Mouse (Mus musculus) liver, postnatal 0 days (tissue): ENCODE measurements around the gene Rabgap1l. TPM values are rescaled to one million over a fixed set of nuclear protein-coding genes. Genes with fewer than 3 reads are reported as not detected.

ENCODE experiments used
- ATAC-seq: fragments of 200-750 bp; cut with Nextera tagmentation; 2 replicates; pipeline ENCODE4 v1.8.0; 2017; ENCODE audit warnings: mild to moderate bottlenecking, moderate library complexity
- DNase-seq: peaks from one replicate; pipeline ENCODE4 v3.0.0-alpha.2; 2016
- H3K27ac ChIP-seq: fragments of 300-500 bp; sonication (generic); 2 replicates; pipeline ENCODE4 v1.5.1; 2014; ENCODE audit warnings: antibody characterized with exemption, moderate library complexity, mild to moderate bottlenecking, low read depth
- H3K27me3 ChIP-seq: fragments of 300-500 bp; sonication (generic); 2 replicates; pipeline ENCODE4 v1.6.1; 2014; ENCODE audit warnings: low read length, control low read depth, mixed read lengths; ENCODE audit not compliant: insufficient read depth
- H3K36me3 ChIP-seq: fragments of 300-500 bp; sonication (generic); replicated peaks from 2 replicates; pipeline ENCODE4 v1.6.1; 2014; ENCODE audit warnings: mild to moderate bottlenecking, control low read depth, low read length, moderate library complexity, mixed read lengths; ENCODE audit not compliant: insufficient read depth
- H3K4me1 ChIP-seq: fragments of 300-500 bp; sonication (generic); 2 replicates; pipeline ENCODE4 v1.6.1; 2014; ENCODE audit warnings: antibody characterized with exemption, mild to moderate bottlenecking, control low read depth; ENCODE audit not compliant: insufficient read depth
- H3K4me2 ChIP-seq: fragments of 300-500 bp; sonication (generic); 2 replicates; pipeline ENCODE4 v1.6.1; 2014; ENCODE audit warnings: low read depth, mild to moderate bottlenecking, low read length, moderate library complexity, mixed read lengths
- H3K4me3 ChIP-seq: fragments of 300-500 bp; sonication (generic); 2 replicates; pipeline ENCODE4 v1.5.1; 2014; ENCODE audit warnings: low read depth, low read length
- H3K9ac ChIP-seq: fragments of 300-500 bp; sonication (generic); replicated peaks from 2 replicates; pipeline ENCODE4 v1.6.1; 2014; ENCODE audit warnings: mild to moderate bottlenecking, moderate library complexity
- H3K9me3 ChIP-seq: fragments of 300-500 bp; sonication (generic); 2 replicates; pipeline ENCODE4 v1.6.1; 2016; ENCODE audit warnings: mild to moderate bottlenecking, control low read depth, low read length, mixed read lengths
- CTCF ChIP-seq: sonication (generic); IDR thresholded peaks from 2 replicates; pipeline ENCODE4 v1.5.1; 2016; ENCODE audit warnings: antibody characterized with exemption, low read depth
- EP300 ChIP-seq: IDR thresholded peaks from 2 replicates; pipeline ENCODE4 v1.6.1; 2016; ENCODE audit warnings: antibody characterized with exemption, low read depth, mild to moderate bottlenecking
- WGBS: fragments of 180-500 bp; shearing (Covaris S2); extraction: QIAGEN DNeasy Blood & Tissue Kit; methylation state at CpG from one replicate; pipeline ENCODE4 v1.1.7; 2014; ENCODE audit not compliant: insufficient replicate concordance; 5-methylcytosine and 5-hydroxymethylcytosine counted together
- polyA plus RNA-seq: library from polyadenylated mRNA; unstranded; fragments of >200 nt; fragmentation: Nextera tagmentation; extraction: Ambion mirVana; gene quantifications from 2 replicates; pipeline ENCODE4 v1.2.1, GENCODE M21; 2015

The Rabgap1l gene
- polyA plus RNA-seq, 1 experiment from 2014 or later, result 21.6 TPM

DNA sequence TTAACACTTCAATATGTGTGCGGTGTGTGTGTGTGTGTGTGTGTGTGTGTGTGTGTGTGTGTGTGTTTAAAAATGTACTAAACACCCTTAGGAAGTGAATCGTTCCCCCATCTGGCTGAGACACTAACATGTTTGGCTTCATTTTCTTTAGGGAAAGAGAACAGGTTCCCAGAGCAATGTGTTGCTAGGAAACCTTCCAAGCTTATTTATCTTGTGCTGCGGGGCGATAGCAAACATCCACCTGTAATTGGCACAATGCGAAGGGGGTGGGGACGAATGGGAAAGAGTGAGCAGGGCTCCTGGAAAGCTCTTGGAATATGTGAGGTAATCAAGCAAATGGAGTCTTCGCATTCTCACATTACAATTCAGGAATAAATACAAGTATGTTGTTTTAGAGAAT is 533.1 kb downstream of the Rabgap1l start:
- H3K9me3 ChIP-seq, result no peaks in the 10 kb centered on the region
- peaks cover 6% of the 10 kb centered on the region for H3K4me1 ChIP-seq
- DNase-seq (peak; percentile 30), ATAC-seq (peak; percentile 61; the same call in 1 of the 2 replicates)
- no peak overlapping the region for H3K4me2 ChIP-seq
- H3K4me3 ChIP-seq, result no peak overlapping the region
- no peaks in the 10 kb centered on the region for H3K27me3 ChIP-seq
- peaks cover 3% of the 10 kb centered on the region; the same call in 1 of the 2 replicates for H3K36me3 ChIP-seq
- H3K27ac ChIP-seq, result no peak overlapping the region
- 71% methylated on average over 7 of the region's 7 CpGs for WGBS
- no peak overlapping the region for H3K9ac ChIP-seq
- TF ChIP-seq EP300, result no peak
- no peak for TF ChIP-seq CTCF

DNA sequence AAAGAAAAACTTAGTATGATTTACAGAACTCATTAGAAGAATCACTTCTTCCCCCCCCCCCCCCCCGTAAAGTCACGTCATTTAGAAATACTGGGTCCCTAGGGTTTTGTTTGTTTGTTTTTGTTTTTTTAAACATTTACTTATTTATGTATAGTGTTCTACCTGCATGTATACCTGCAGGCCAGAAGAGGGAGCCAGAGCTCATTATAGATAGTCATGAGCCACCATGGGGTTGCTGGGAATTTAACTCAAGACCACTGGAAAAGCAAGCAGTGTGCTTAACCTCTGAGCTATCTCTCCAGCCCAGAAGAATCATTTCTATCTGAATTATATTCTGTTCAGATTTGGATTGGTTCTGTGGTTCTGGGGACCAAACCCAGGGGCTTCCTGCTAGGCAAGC is 539.9 kb downstream of the Rabgap1l start:
- Histone ChIP-seq H3K4me3 (no peak overlapping the region), H3K9ac (no peak overlapping the region), H3K36me3 (peaks cover 3% of the 10 kb centered on the region; the same call in 1 of the 2 replicates), H3K27me3 (no peaks in the 10 kb centered on the region), H3K4me2 (no peak overlapping the region), H3K9me3 (peaks cover 2% of the 10 kb centered on the region; the same call in 1 of the 2 replicates), H3K4me1 (no peaks in the 10 kb centered on the region), H3K27ac (no peak overlapping the region)
- DNase-seq (no peak), ATAC-seq (no peak)
- WGBS, result 89% methylated on average over 2 of the region's 2 CpGs
- no peak for TF ChIP-seq EP300
- TF ChIP-seq CTCF, result peak; percentile 27; the same call in 1 of the 2 replicates

DNA sequence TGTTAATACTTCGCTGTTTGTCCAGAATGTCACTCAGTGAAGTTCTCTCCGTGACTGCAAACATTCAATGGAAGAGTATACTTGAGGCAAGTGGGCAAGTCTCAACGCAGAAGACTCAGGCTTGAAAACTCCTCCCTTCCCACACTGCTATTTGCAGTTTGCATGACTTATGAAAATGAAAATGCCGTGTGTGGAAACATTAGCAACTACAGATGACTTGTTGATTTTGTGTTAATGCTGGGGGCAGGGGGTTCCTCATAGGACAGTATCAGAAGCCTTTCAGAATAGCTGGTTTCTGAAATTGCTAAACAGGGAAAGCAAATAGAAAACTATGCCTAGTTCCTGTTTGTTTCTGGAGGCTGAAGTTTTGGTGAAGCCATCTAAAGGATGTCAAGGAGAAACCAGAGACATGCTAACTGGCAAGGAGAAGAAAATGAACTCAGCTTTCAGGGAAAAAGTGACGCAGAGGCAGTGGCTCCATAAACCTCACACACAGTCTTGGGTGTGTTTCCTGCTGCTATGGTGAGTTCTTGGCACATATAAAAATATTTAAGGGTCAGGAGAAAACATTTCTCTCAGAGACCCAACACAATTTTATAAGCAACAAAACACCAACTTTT is 541.5 kb downstream of the Rabgap1l start:
- 66% methylated on average over 5 of the region's 5 CpGs for WGBS
- no peak for ATAC-seq
- no peak for DNase-seq
- Histone ChIP-seq H3K9me3 (peaks cover 2% of the 10 kb centered on the region; the same call in 1 of the 2 replicates), H3K27ac (no peak overlapping the region), H3K36me3 (peaks cover 3% of the 10 kb centered on the region; the same call in 1 of the 2 replicates), H3K4me3 (no peak overlapping the region), H3K27me3 (no peaks in the 10 kb centered on the region), H3K4me1 (no peaks in the 10 kb centered on the region), H3K9ac (no peak overlapping the region), H3K4me2 (no peak overlapping the region)
- no peak for TF ChIP-seq EP300
- no peak for TF ChIP-seq CTCF

DNA sequence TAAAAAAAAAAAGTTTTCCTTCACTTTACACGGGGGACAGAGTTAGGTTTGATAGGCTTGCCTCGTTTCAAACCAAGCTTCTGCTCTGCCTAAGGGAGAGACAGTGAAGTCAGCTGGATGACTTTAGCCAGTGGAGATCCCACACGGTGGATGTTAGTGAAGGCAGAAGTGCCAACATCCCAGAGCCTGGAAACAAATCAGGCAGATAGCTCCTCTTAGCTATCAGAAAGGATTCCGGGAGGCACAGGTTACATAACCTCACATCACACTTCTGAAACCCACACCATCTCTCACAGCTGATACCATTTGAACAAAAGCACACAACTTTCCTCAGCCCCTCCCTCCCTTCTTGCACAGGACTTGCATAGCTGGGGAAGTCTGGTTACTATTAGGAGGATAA is 542.2 kb downstream of the Rabgap1l start:
- H3K4me2 ChIP-seq, result no peak overlapping the region
- peaks cover 3% of the 10 kb centered on the region; the same call in 1 of the 2 replicates for H3K36me3 ChIP-seq
- DNase-seq, result no peak
- H3K27ac ChIP-seq, result no peak overlapping the region
- TF ChIP-seq CTCF, result no peak
- TF ChIP-seq EP300, result no peak
- H3K9ac ChIP-seq, result no peak overlapping the region
- no peak for ATAC-seq
- no peaks in the 10 kb centered on the region for H3K4me1 ChIP-seq
- H3K4me3 ChIP-seq, result no peak overlapping the region
- WGBS, result 53% methylated on average over 4 of the region's 4 CpGs
- peaks cover 2% of the 10 kb centered on the region; the same call in 1 of the 2 replicates for H3K9me3 ChIP-seq
- H3K27me3 ChIP-seq, result no peaks in the 10 kb centered on the region

DNA sequence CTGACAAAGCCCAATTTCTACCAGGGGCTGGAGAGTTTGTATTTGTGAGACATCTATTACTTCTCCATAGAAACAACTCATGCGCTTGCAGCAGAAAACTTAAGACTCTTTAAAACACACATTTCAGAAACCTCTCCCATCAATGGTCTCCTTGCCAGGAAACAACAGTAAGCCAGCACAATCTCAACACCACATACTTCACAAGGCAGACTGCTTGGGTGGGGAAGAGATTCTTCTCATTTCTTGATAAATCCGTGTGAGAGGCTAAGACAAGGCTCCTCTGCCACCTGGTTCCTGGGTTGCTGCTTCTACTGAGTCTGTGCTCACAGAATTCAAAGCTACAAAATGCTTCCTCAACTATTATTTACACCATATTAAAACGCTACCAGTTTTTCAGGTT is 543.2 kb downstream of the Rabgap1l start:
- no peaks in the 10 kb centered on the region for H3K4me1 ChIP-seq
- no peak overlapping the region for H3K4me3 ChIP-seq
- DNase-seq (no peak), ATAC-seq (no peak)
- H3K9me3 ChIP-seq, result peaks cover 2% of the 10 kb centered on the region; the same call in 1 of the 2 replicates
- no peaks in the 10 kb centered on the region for H3K27me3 ChIP-seq
- H3K36me3 ChIP-seq, result no peaks in the 10 kb centered on the region; the same call in 1 of the 2 replicates
- WGBS, result 68% methylated on average over 3 of the region's 3 CpGs
- no peak overlapping the region for H3K27ac ChIP-seq
- TF ChIP-seq EP300 (no peak), CTCF (no peak)
- H3K4me2 ChIP-seq, result no peak overlapping the region
- no peak overlapping the region for H3K9ac ChIP-seq

DNA sequence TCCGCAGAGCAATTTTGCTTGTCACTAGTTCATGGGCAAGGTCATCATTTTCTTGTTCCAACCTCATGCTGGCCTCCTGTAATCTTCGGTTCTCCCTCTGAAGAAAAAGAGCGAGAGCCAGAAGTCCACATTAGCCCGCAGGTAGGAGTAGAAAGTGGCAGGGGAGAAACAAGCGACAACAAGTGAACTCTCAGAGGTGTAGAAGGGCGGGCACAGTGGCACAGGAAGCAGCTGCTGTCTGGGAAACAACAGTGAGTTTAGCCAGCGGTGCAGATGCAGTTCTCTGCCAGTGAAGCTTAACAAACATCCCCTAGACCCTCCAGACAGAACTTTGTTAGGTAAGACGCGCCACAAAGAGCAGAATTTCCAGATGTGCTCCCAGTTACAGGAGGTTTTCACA is 545.5 kb downstream of the Rabgap1l start:
- no peak overlapping the region for H3K27ac ChIP-seq
- no peaks in the 10 kb centered on the region for H3K4me1 ChIP-seq
- no peaks in the 10 kb centered on the region for H3K9me3 ChIP-seq
- no peak overlapping the region for H3K9ac ChIP-seq
- TF ChIP-seq CTCF, result no peak
- no peak for TF ChIP-seq EP300
- ATAC-seq (no peak), DNase-seq (peak; percentile 23)
- no peak overlapping the region for H3K4me2 ChIP-seq
- H3K36me3 ChIP-seq, result no peaks in the 10 kb centered on the region
- H3K4me3 ChIP-seq, result peak overlapping the region; percentile 26; the same call in 1 of the 2 replicates
- WGBS, result 65% methylated on average over 9 of the region's 9 CpGs
- H3K27me3 ChIP-seq, result no peaks in the 10 kb centered on the region

DNA sequence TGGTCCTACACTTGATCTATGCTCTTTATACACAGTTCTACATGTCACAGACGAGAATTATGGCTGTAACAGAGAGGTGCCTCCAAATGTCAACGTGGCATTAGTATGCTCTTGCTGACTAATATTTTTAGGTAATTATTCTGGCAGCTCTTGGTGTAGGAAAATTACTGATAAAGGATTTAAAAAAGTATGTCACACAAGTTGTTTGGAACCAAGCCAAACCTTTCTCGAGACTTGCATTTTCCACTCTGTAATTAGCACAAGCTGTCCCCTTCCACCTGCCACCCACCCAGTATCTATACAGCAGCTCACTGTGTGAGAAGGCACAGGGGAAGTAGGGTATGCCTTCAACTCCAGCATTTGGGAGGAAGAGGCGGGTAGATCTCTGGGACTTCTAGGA is 546.2 kb downstream of the Rabgap1l start:
- 0 out of 2 replicates have a peak, but pooled peaks cover 4% of the 10 kb centered on the region for H3K36me3 ChIP-seq
- H3K9ac ChIP-seq, result no peak overlapping the region
- TF ChIP-seq CTCF (no peak), EP300 (no peak)
- WGBS, result 62% methylated on average over 4 of the region's 4 CpGs
- H3K4me1 ChIP-seq, result no peaks in the 10 kb centered on the region
- peak overlapping the region; percentile 26; the same call in 1 of the 2 replicates for H3K4me3 ChIP-seq
- ATAC-seq (no peak), DNase-seq (no peak)
- peak overlapping the region; percentile 36 for H3K4me2 ChIP-seq
- H3K9me3 ChIP-seq, result no peaks in the 10 kb centered on the region
- 0 out of 2 replicates have a peak overlapping the region, but pooled peaks have one; percentile 22 for H3K27ac ChIP-seq
- no peaks in the 10 kb centered on the region for H3K27me3 ChIP-seq
